Mouse (Mus musculus) erythroblast, embryonic 14.5 days (primary cell): ENCODE measurements around the gene Rnaseh1. TPM values are rescaled to one million over a fixed set of nuclear protein-coding genes. Genes with fewer than 3 reads are reported as not detected.

Source experiments
- H3K27me3 ChIP-seq: 2 replicates; pipeline ENCODE4 v1.6.1; 2012; ENCODE audit warnings: inconsistent platforms; ENCODE audit not compliant: control insufficient read depth
- H3K36me3 ChIP-seq: 2 replicates; pipeline ENCODE4 v1.6.1; 2012; ENCODE audit warnings: mild to moderate bottlenecking, inconsistent platforms; ENCODE audit not compliant: control insufficient read depth
- H3K4me1 ChIP-seq: 2 replicates; pipeline ENCODE4 v1.6.1; 2012; ENCODE audit warnings: inconsistent platforms; ENCODE audit not compliant: control insufficient read depth
- H3K4me3 ChIP-seq: replicated peaks from 2 replicates; pipeline ENCODE3; 2012; ENCODE audit warnings: moderate library complexity, mild to moderate bottlenecking, inconsistent platforms
- H3K9me3 ChIP-seq: 2 replicates; pipeline ENCODE4 v1.6.1; 2012; ENCODE audit warnings: low read length, inconsistent platforms, mixed read lengths; ENCODE audit not compliant: control insufficient read depth
- GATA1 ChIP-seq: IDR thresholded peaks from 2 replicates; pipeline ENCODE4 v1.6.1; 2012; ENCODE audit warnings: low read length, inconsistent platforms, mixed read lengths
- TAL1 ChIP-seq: IDR thresholded peaks from 3 replicates; pipeline ENCODE4 v1.6.1; 2012; ENCODE audit warnings: low read length, inconsistent platforms, mixed read lengths
- polyA plus RNA-seq: library from polyadenylated mRNA; stranded (reverse); fragments of >175 nt; gene quantifications from 2 replicates; pipeline ENCODE4 v1.2.3, GENCODE M21; 2012

Gene Rnaseh1
- polyA plus RNA-seq, 1 experiment = 0.76 TPM

GRCm38 (mm10) chr12:28638778-28639177 is 10.6 kb upstream of the Rnaseh1 start:
- Histone ChIP-seq H3K27me3 (no peaks in the 10 kb centered on the region), H3K9me3 (no peaks in the 10 kb centered on the region), H3K36me3 (peaks cover 11% of the 10 kb centered on the region), H3K4me3 (no peak overlapping the region), H3K4me1 (peaks cover 16% of the 10 kb centered on the region)
- no peak for TF ChIP-seq TAL1
- TF ChIP-seq GATA1 = no peak

- TF ChIP-seq TAL1 = no peak
- no peak for TF ChIP-seq GATA1
- Histone ChIP-seq H3K27me3 (no peaks in the 10 kb centered on the region), H3K9me3 (no peaks in the 10 kb centered on the region), H3K36me3 (peaks cover 32% of the 10 kb centered on the region), H3K4me1 (no peaks in the 10 kb centered on the region), H3K4me3 (no peak overlapping the region)
These were observed 13.2 kb downstream of the Rnaseh1 start for GRCm38 (mm10) chr12:28662628-28663027.

- no peaks in the 10 kb centered on the region for H3K9me3 ChIP-seq
- no peaks in the 10 kb centered on the region for H3K27me3 ChIP-seq
- TF ChIP-seq TAL1 (no peak), GATA1 (no peak)
- no peaks in the 10 kb centered on the region for H3K4me1 ChIP-seq
- no peaks in the 10 kb centered on the region for H3K36me3 ChIP-seq
- no peak overlapping the region for H3K4me3 ChIP-seq
These were observed 17.3 kb downstream of the Rnaseh1 start for GRCm38 (mm10) chr12:28666734-28667133.

GRCm38 (mm10) chr12:28667287-28667686 is 17.9 kb downstream of the Rnaseh1 start:
- Histone ChIP-seq H3K4me1 (no peaks in the 10 kb centered on the region), H3K27me3 (no peaks in the 10 kb centered on the region), H3K4me3 (no peak overlapping the region), H3K9me3 (no peaks in the 10 kb centered on the region), H3K36me3 (no peaks in the 10 kb centered on the region)
- TF ChIP-seq GATA1 (no peak), TAL1 (no peak)

GRCm38 (mm10) chr12:28674038-28674720 is 24.8 kb downstream of the Rnaseh1 start:
- H3K4me1 ChIP-seq = peaks cover 18% of the 10 kb centered on the region
- peak overlapping the region; percentile 71 for H3K4me3 ChIP-seq
- peaks cover 6% of the 10 kb centered on the region for H3K36me3 ChIP-seq
- no peaks in the 10 kb centered on the region for H3K27me3 ChIP-seq
- TF ChIP-seq TAL1 = no peak
- TF ChIP-seq GATA1 = no peak
- H3K9me3 ChIP-seq = no peaks in the 10 kb centered on the region

GRCm38 (mm10) chr12:28675121-28675924 is 25.9 kb downstream of the Rnaseh1 start, which contains the start of gene Adi1:
TSS of gene Adi1 (plus strand) at chr12:28675231.
- Histone ChIP-seq H3K9me3 (no peaks in the 10 kb centered on the region), H3K27me3 (no peaks in the 10 kb centered on the region), H3K4me3 (peak within 1 kb of the TSS; percentile 71), H3K4me1 (peaks cover 18% of the 10 kb centered on the region), H3K36me3 (peaks cover 11% of the 10 kb centered on the region)
- TF ChIP-seq GATA1 (no peak), TAL1 (no peak)

- no peak for TF ChIP-seq GATA1
- TF ChIP-seq TAL1 = no peak
- H3K4me3 ChIP-seq = peak overlapping the region; percentile 71
- H3K9me3 ChIP-seq = no peaks in the 10 kb centered on the region
- H3K27me3 ChIP-seq = no peaks in the 10 kb centered on the region
- peaks cover 15% of the 10 kb centered on the region for H3K36me3 ChIP-seq
- peaks cover 18% of the 10 kb centered on the region for H3K4me1 ChIP-seq
These were observed 26.5 kb downstream of the Rnaseh1 start for GRCm38 (mm10) chr12:28675925-28676209.

- Histone ChIP-seq H3K27me3 (no peaks in the 10 kb centered on the region), H3K4me1 (no peaks in the 10 kb centered on the region), H3K36me3 (peaks cover 17% of the 10 kb centered on the region), H3K4me3 (no peak overlapping the region), H3K9me3 (no peaks in the 10 kb centered on the region)
- TF ChIP-seq GATA1 (no peak), TAL1 (no peak)
These were observed 35.3 kb downstream of the Rnaseh1 start for GRCm38 (mm10) chr12:28684674-28685073.

GRCm38 (mm10) chr12:28685771-28686170 is 36.4 kb downstream of the Rnaseh1 start:
- peaks cover 24% of the 10 kb centered on the region for H3K36me3 ChIP-seq

More at GRCm38 (mm10) chr12:28685771-28686170, 36.4 kb downstream of the Rnaseh1 start:
- no peaks in the 10 kb centered on the region for H3K9me3 ChIP-seq
- TF ChIP-seq TAL1 = no peak
- no peak for TF ChIP-seq GATA1
- H3K27me3 ChIP-seq = no peaks in the 10 kb centered on the region
- H3K4me1 ChIP-seq = no peaks in the 10 kb centered on the region
- H3K4me3 ChIP-seq = no peak overlapping the region
